Mouse (Mus musculus) sigmoid colon, adult 10 weeks (tissue): ENCODE measurements around the gene Ppp1r1b. TPM values are rescaled to one million over a fixed set of nuclear protein-coding genes. Genes with fewer than 3 reads are reported as not detected.

Experiments
- polyA plus RNA-seq: library from polyadenylated mRNA; stranded (reverse); fragments of 350-450 nt; fragmentation: Illumina TruSeq; extraction: RNeasy Lipid Tissue Mini Kit (QIAGEN cat#74804); gene quantifications from one replicate; pipeline ENCODE4 v1.2.3, GENCODE M21; 2014; ENCODE audit warnings: low read depth, low replicate concordance

The Ppp1r1b gene
- 36.0 TPM for polyA plus RNA-seq

GRCm38 (mm10) chr11:98348083-98348961, at the start of gene Ppp1r1b:
Gene Ppp1r1b, plus strand, starts transcription at chr11:98348404.

GRCm38 (mm10) chr11:98329081-98329959, 18.9 kb upstream of the Ppp1r1b start, which contains the start of gene Neurod2:
Gene Neurod2, minus strand, starts transcription at chr11:98329648.

GRCm38 (mm10) chr11:98358161-98359083, 10.2 kb downstream of the Ppp1r1b start, which contains the start of gene Stard3:
Gene Stard3, plus strand, starts transcription at chr11:98358368.

GRCm38 (mm10) chr11:98383261-98384030, 35.2 kb downstream of the Ppp1r1b start, which contains the start of gene Tcap:
Gene Tcap, plus strand, starts transcription at chr11:98383811.

GRCm38 (mm10) chr11:98385638-98386585, 37.7 kb downstream of the Ppp1r1b start, which contains the start of gene Pnmt:
Gene Pnmt, plus strand, starts transcription at chr11:98386450.

GRCm38 (mm10) chr11:98400161-98400726, 52.0 kb downstream of the Ppp1r1b start, which contains the start of gene Pgap3:
Gene Pgap3, minus strand, starts transcription at chr11:98400490.

Other genes with a start within 250 kb of the Ppp1r1b start
- gene Fbxl20, start 198.0 kb upstream of the Ppp1r1b start, polyA plus RNA-seq: 31.4 TPM
- gene Med1, start 155.1 kb upstream of the Ppp1r1b start, polyA plus RNA-seq: 44.7 TPM
- gene Cdk12, start 145.3 kb upstream of the Ppp1r1b start, polyA plus RNA-seq: 49.4 TPM
- not detected for gene Neurod2, start 18.8 kb upstream of the Ppp1r1b start, polyA plus RNA-seq
- gene Stard3, start 10.0 kb downstream of the Ppp1r1b start, polyA plus RNA-seq: 1.6 TPM
- gene Tcap, start 35.4 kb downstream of the Ppp1r1b start, polyA plus RNA-seq: not detected
- not detected for gene Pnmt, start 38.0 kb downstream of the Ppp1r1b start, polyA plus RNA-seq
- gene Pgap3, start 52.1 kb downstream of the Ppp1r1b start, polyA plus RNA-seq: 0.35 TPM
- 5.8 TPM for gene Erbb2, start 64.1 kb downstream of the Ppp1r1b start, polyA plus RNA-seq
- 57.1 TPM for gene Mien1, start 90.6 kb downstream of the Ppp1r1b start, polyA plus RNA-seq
- 8.2 TPM for gene Grb7, start 98.0 kb downstream of the Ppp1r1b start, polyA plus RNA-seq
- 6.2 TPM for gene Ikzf3, start 197.6 kb downstream of the Ppp1r1b start, polyA plus RNA-seq
- gene Zpbp2, start 202.7 kb downstream of the Ppp1r1b start, polyA plus RNA-seq: 0.91 TPM
- gene Ormdl3, start 239.0 kb downstream of the Ppp1r1b start, polyA plus RNA-seq: 2.4 TPM
- not detected for gene Lrrc3c, start 249.9 kb downstream of the Ppp1r1b start, polyA plus RNA-seq